Mouse (Mus musculus) bone marrow, adult 2 months (tissue): ENCODE results near the gene Cacnb1. TPM values are rescaled to one million over a fixed set of nuclear protein-coding genes. Genes with fewer than 3 reads are reported as not detected.

ENCODE experiments used
- H3K27ac ChIP-seq: fragments of 200-500 bp; 2 replicates; pipeline ENCODE4 v1.5.1; 2012; ENCODE audit warnings: low read depth, mild to moderate bottlenecking, control low read depth, inconsistent platforms, low read length; ENCODE audit not compliant: control insufficient read depth, poor library complexity, insufficient read depth
- H3K4me1 ChIP-seq: fragments of 200-500 bp; 2 replicates; pipeline ENCODE4 v1.6.1; 2011; ENCODE audit warnings: low read length; ENCODE audit not compliant: control insufficient read depth, insufficient read depth
- H3K4me3 ChIP-seq: fragments of 200-500 bp; replicated peaks from 2 replicates; pipeline ENCODE3; 2011; ENCODE audit warnings: mild to moderate bottlenecking, low read depth, low read length, control low read depth; ENCODE audit not compliant: control insufficient read depth
- CTCF ChIP-seq: fragments of 200-500 bp; IDR thresholded peaks from 2 replicates; pipeline ENCODE4 v1.5.1; 2011; ENCODE audit warnings: low read length, control low read depth; ENCODE audit not compliant: control insufficient read depth, insufficient read depth
- POLR2A ChIP-seq: fragments of 200-500 bp; IDR thresholded peaks from 2 replicates; pipeline ENCODE4 v1.6.1; 2011; ENCODE audit warnings: low read depth, mild to moderate bottlenecking, control low read depth, low read length, borderline replicate concordance; ENCODE audit not compliant: control insufficient read depth
- WGBS: fragments of 180-500 bp; shearing (Covaris S2); methylation state at CpG from one replicate; pipeline ENCODE4 v1.1.7; 2018; 5-methylcytosine and 5-hydroxymethylcytosine counted together
- polyA plus RNA-seq: library from polyadenylated mRNA; stranded (reverse); fragments of >200 nt; gene quantifications from 2 replicates; pipeline ENCODE4 v1.2.4, GENCODE M21; 2011; ENCODE audit warnings: low replicate concordance; ENCODE audit not compliant: missing spikeins, insufficient read depth, insufficient read length

Gene Cacnb1
- polyA plus RNA-seq, 1 experiment = 5.3 TPM

DNA sequence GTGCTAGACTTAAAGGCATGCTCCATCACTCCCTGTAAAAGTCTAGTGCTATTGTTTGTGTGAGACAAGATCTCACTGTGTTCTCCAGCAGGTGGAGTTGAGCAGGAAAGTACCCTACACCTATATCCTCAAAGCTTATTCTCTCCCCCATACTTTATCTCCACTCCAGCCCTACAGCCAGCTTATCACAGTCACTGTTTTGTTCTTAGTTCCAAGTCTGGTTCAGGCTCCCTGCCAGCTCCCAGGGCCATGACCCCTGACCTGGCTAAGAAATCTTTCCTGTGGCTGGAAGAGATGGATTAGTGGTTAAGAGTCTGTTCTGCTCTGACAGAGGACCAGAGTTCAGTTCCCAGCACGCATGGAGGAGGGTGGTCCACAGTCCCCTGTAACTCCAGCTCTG is 23.6 kb upstream of the Cacnb1 start:
- WGBS = 56% methylated on average over 1 of the region's 1 CpGs
- TF ChIP-seq CTCF (no peak), POLR2A (no peak)
- Histone ChIP-seq H3K27ac (no peak overlapping the region), H3K4me1 (peaks cover 6% of the 10 kb centered on the region), H3K4me3 (no peak overlapping the region)

DNA sequence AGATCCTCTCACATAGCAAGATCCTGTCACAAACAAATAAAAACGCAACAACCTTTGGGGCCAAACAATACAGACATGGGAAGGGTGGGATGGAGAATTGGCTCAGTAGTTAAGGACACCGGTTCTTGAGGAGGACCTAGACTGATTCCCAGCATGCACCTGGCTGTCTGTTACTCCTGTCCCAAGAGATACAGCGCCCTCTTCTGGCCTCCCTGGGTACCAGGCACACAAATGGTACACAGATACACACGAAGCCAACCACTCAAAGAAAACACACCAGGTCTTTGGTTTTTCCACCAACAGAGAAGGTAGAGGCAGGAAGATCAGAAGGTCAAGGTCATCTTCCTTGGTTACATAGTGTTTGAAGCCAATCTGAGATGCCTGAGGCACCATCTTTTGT is 22.8 kb upstream of the Cacnb1 start:
- Histone ChIP-seq H3K4me3 (no peak overlapping the region), H3K27ac (no peak overlapping the region), H3K4me1 (peaks cover 6% of the 10 kb centered on the region)
- 63% methylated on average over 4 of the region's 4 CpGs for WGBS
- TF ChIP-seq CTCF (peak; percentile 39; the same call in 1 of the 2 replicates), POLR2A (no peak)

DNA sequence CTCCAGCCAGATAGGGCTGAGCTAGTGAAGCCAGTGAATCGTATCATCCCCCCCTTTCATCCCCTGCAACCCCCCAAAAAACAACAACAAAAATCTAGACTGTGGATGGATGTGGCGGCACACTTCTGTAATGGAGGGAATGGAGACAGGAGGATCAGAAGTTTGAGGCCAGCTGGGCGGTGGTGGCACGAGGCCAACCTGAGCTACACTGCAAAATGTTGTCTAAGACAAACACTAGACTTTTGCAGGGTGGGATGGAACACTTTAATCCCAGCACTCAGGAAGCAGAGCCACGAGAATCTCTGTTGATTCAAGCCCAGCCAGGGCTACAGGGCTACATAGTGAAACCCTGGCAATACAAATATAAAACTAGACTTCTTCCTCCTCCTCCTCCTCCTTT is 21.2 kb upstream of the Cacnb1 start:
- Histone ChIP-seq H3K27ac (no peak overlapping the region), H3K4me3 (no peak overlapping the region), H3K4me1 (peaks cover 3% of the 10 kb centered on the region)
- TF ChIP-seq CTCF = no peak
- TF ChIP-seq POLR2A = no peak
- WGBS = 68% methylated on average over 5 of the region's 5 CpGs

DNA sequence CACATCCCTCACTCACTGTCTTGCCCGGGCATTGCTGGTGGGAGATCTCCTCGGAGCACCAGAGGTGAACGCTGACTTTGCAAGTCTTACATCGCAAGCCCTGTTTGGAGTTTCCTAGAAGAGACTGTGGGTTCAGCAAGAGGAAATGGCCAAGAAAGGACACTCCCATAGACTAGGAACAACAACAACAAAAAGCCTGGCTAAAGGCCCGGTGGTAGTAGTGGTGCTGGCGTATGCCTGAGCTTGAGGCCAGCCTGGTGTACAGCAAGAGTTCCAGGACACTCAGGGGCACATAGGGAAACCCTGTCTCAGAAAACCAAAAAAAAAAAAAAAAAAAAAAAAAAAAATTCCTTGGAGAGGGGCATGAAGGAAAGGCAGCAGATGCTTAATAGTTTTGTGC is 19.9 kb upstream of the Cacnb1 start:
- no peak overlapping the region for H3K27ac ChIP-seq
- no peak overlapping the region for H3K4me3 ChIP-seq
- WGBS = 60% methylated on average over 6 of the region's 6 CpGs
- TF ChIP-seq POLR2A (no peak), CTCF (no peak)
- peaks cover 3% of the 10 kb centered on the region for H3K4me1 ChIP-seq

DNA sequence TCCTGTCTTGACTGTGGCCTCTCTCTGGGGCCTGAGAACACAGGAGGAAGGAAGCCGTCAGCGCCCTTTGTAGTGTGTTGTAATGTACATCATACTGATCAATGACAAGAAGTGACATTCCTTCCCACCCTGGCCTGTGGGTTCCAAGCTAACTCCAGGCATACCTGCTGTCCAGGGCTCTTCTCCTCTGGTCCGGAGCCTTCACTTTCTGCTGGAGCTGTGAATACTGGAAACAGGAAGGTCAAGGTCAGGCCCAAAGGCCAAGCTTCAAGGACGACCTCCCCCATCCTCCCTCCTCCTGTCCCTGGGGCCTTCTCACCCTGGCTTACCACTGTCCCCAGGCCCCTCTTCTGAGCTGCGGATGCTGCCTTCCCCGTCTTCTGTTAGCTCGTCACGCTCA is 18.1 kb upstream of the Cacnb1 start:
- TF ChIP-seq CTCF (no peak), POLR2A (no peak)
- H3K27ac ChIP-seq = no peak overlapping the region
- 77% methylated on average over 8 of the region's 8 CpGs for WGBS
- H3K4me1 ChIP-seq = peaks cover 3% of the 10 kb centered on the region
- H3K4me3 ChIP-seq = no peak overlapping the region

DNA sequence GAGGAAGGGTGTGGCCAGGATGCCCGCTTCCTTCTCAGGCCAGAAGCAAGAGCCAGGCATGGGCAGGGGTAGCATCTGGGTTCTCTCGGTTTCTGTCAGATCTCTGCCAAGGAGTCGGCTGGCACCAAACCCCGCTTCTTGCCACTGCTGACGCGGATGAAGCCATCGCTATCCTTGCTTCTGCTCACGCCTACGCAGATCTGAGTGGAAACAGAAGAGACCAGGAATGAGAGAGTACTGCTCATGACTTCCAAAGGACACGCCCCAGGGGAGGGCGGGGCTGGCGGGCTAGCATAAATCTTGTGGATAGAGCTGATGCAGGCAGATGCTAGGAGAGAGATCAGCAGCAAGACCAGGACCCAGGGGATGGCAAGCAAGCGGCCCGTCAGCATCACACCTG is 15.0 kb upstream of the Cacnb1 start:
- 79% methylated on average over 14 of the region's 14 CpGs for WGBS
- TF ChIP-seq CTCF (no peak), POLR2A (no peak)
- no peak overlapping the region for H3K4me3 ChIP-seq
- peaks cover 3% of the 10 kb centered on the region for H3K4me1 ChIP-seq
- no peak overlapping the region for H3K27ac ChIP-seq

DNA sequence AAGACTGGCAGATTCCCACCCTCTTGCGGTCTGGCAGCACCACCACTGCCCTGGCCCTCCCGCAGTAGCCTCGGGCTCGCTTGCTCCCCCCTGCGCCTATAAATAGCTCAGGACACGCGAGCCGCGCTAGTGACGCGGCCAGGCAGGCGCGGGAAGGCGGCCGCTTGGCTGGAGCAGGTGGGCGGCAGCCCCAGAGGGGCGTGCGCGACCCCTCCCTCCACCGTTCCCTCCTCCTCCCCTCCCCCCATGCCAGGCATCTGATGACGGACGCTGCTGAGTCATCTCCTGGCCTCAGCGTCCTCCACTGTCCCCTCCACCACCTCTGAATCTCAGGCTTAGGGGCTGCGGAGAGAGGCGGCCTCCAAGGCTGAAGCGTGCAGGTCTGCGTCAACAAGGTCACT is 13.1 kb upstream of the Cacnb1 start:
- TF ChIP-seq CTCF (no peak), POLR2A (no peak)
- no peak overlapping the region for H3K27ac ChIP-seq
- H3K4me1 ChIP-seq = no peaks in the 10 kb centered on the region
- no peak overlapping the region for H3K4me3 ChIP-seq
- WGBS = 1% methylated on average over 26 of the region's 27 CpGs

DNA sequence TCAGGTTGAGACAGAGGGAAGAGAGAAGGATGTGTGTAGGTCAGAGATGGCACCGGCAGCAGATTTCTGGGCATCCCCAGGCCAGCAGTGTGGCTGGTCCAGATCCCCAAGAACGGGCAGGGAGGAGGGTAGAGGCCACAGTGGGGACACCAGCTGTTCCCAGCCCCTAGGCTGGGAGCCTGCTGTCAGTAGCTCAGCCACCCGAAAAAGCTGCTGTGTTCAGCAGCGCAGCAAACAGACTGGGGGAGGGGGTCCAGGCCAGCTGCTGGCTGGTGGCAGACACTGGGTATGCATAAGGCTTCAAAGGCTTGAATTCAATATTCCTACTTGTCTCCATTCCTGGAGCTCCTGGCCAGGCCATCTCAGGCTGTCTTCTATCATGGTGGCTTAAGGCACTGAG is 12.0 kb upstream of the Cacnb1 start:
- 68% methylated on average over 4 of the region's 4 CpGs for WGBS
- Histone ChIP-seq H3K4me3 (no peak overlapping the region), H3K4me1 (no peaks in the 10 kb centered on the region), H3K27ac (no peak overlapping the region)
- TF ChIP-seq CTCF (no peak), POLR2A (no peak)

DNA sequence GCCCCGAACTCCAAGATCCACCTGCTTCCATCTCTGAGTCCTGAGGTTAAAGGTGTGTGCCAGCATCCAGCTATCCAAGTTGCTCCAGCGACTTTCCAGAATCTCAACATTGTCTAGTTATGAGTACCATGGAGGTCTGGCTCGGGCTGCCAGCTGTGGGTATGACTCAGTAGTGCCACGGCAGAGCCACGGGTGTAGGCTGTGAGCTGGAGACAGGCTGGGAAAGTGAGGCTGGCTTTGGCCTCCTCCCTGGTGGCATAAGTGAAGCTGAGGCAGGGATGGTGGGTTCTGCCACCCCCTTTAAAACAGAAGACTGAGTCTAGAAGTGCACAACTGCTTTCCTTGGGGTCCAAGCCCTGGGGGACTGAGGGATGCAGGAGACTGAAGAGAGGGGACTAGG is 11.2 kb upstream of the Cacnb1 start:
- H3K4me3 ChIP-seq = no peak overlapping the region

DNA sequence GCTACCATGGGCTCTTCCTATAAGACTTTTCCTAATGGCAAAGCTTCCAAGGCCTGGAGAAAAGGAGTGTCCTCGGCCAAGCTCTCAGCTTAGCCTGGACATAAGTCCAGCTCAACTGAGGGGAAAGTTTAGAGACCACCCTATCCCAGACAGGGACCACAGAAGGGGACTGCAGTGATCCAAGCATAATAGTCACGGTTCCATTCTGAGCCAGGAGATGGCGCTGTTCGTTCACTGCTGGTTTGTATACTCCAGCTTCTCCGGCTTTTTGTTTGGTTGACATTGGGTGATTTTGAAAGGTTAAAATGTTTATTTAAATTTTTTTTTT is 8.6 kb upstream of the Cacnb1 start:
- Histone ChIP-seq H3K27ac (no peak overlapping the region), H3K4me3 (no peak overlapping the region), H3K4me1 (no peaks in the 10 kb centered on the region)
- peak; percentile 76 for TF ChIP-seq CTCF
- no peak for TF ChIP-seq POLR2A
- 10% methylated on average over 5 of the region's 5 CpGs for WGBS

More for the DNA sequence above, 11.2 kb upstream of the Cacnb1 start:
- H3K4me1 ChIP-seq = no peaks in the 10 kb centered on the region
- H3K27ac ChIP-seq = no peak overlapping the region
- 76% methylated on average over 5 of the region's 5 CpGs for WGBS
- no peak for TF ChIP-seq CTCF
- no peak for TF ChIP-seq POLR2A
